Mouse (Mus musculus): ENCODE results near the gene Lgals3.

GRCm38 (mm10) chr14:47367461-47367860, at the start of gene Lgals3:
- no peak for TF ChIP-seq POLR2A (IDR thresholded peaks at IDR 0.05; ENCODE audit: borderline replicate concordance, extremely low read depth, insufficient read depth, insufficient read length, poor library complexity, severe bottlenecking)
- TF ChIP-seq CTCF (IDR thresholded peaks at IDR 0.05; ENCODE audit: borderline replicate concordance, extremely low read depth, insufficient read depth, insufficient read length), result no peak

All from brain, embryonic 14.5 days (tissue).